9 mouse cellular contexts compared by ENCODE assay signal in genomic region chr13:59515074-59515473, GRCm38 (mm10).
DNase-seq lines count a peak whose midpoint lies in the region; ATAC-seq and TF ChIP-seq lines count a peak whose summit lies in the region.
"Had no signal": no experiment of that assay in that cellular context is flagged by ENCODE, and none has a peak within 500 bp of the region (broad histone marks: within the 10 kb centered on the region; RNA-seq: fewer than 3 reads in every experiment).

No protein-coding gene starts in this region.

- H3K4me2 ChIP-seq in kidney, embryonic 16.5 days (replicated peaks; ENCODE audit: low read depth, low read length) = no peak overlapping the region
- H3K4me2 ChIP-seq in liver, embryonic 11.5 days = no peak overlapping the region
- H3K4me2 ChIP-seq: limb, embryonic 13.5 days had no signal

- no peaks in the 10 kb centered on the region for H3K79me3 ChIP-seq in C2C12 (ENCODE audit: low read depth)

- peak; percentile 22 for DNase-seq in kidney, adult 18-20 months
- peak; percentile 16 for DNase-seq in WW6 (ENCODE audit: low read depth, low spot score)
- DNase-seq in embryo, embryonic 11.5 days (ENCODE audit: low read depth, low spot score) = peak; percentile 17
- no peak for DNase-seq in liver, embryonic 11.5 days (ENCODE audit: low spot score)
- DNase-seq in retina, postnatal 7 days (ENCODE audit: low read depth, low spot score) = peak; percentile 42
- no peak for DNase-seq in right cerebral cortex, postnatal 36 days (ENCODE audit: low spot score in 2 of 2)

- H3K9ac ChIP-seq in kidney, embryonic 16.5 days (replicated peaks; ENCODE audit: low read length) = no peak overlapping the region
- no peak overlapping the region for H3K9ac ChIP-seq in liver, embryonic 11.5 days (ENCODE audit: low read depth, low read length)
- H3K9ac ChIP-seq: limb, embryonic 13.5 days had no signal

- TF ChIP-seq CTCF in C2C12 (IDR thresholded peaks at IDR 0.05; ENCODE audit: control insufficient read depth, insufficient read depth, insufficient read length) = peak; percentile 1

- H3K27ac ChIP-seq in kidney, embryonic 16.5 days (ENCODE audit: low read length) = no peak overlapping the region
- no peak overlapping the region for H3K27ac ChIP-seq in liver, embryonic 11.5 days (ENCODE audit: low read depth, low read length)
- H3K27ac ChIP-seq: limb, embryonic 13.5 days had no signal

- no peak for ATAC-seq in kidney, embryonic 16.5 days (ENCODE audit: low FRiP score, low TSS enrichment)
- ATAC-seq in liver, embryonic 11.5 days (replicated peaks; ENCODE audit: low FRiP score) = peak; percentile 66

- no peaks in the 10 kb centered on the region for H3K79me2 ChIP-seq in C2C12 (ENCODE audit: control insufficient read depth, insufficient read depth)

- no peak overlapping the region for H3K4me3 ChIP-seq in kidney, embryonic 16.5 days (ENCODE audit: low read length)
- H3K4me3 ChIP-seq in C2C12 (ENCODE audit: insufficient read depth, poor library complexity, severe bottlenecking) = no peak overlapping the region
- H3K4me3 ChIP-seq in liver, embryonic 11.5 days (ENCODE audit: low read depth, low read length) = no peak overlapping the region
- H3K4me3 ChIP-seq: limb, embryonic 13.5 days had no signal

- no peaks in the 10 kb centered on the region for H3K9me3 ChIP-seq in kidney, embryonic 16.5 days (ENCODE audit: low read length)
- H3K9me3 ChIP-seq in liver, embryonic 11.5 days (ENCODE audit: control insufficient read depth, low read length) = no peaks in the 10 kb centered on the region
- H3K9me3 ChIP-seq: limb, embryonic 13.5 days had no signal

- no peak overlapping the region for H3ac ChIP-seq in C2C12 (ENCODE audit: control insufficient read depth, insufficient read length, low read depth)

- 27% methylated on average over 7 of the region's 7 CpGs for WGBS in kidney, embryonic 16.5 days
- WGBS in liver, embryonic 11.5 days = 25% methylated on average over 7 of the region's 7 CpGs

- no peaks in the 10 kb centered on the region for H3K4me1 ChIP-seq in kidney, embryonic 16.5 days (ENCODE audit: insufficient read depth, low read length)
- H3K4me1 ChIP-seq in liver, embryonic 11.5 days (replicated peaks; ENCODE audit: control insufficient read depth, insufficient read depth, low read length) = no peaks in the 10 kb centered on the region
- H3K4me1 ChIP-seq: limb, embryonic 13.5 days had no signal

- H3K27me3 ChIP-seq in kidney, embryonic 16.5 days (ENCODE audit: insufficient read depth, low read length) = no peaks in the 10 kb centered on the region
- no peaks in the 10 kb centered on the region for H3K27me3 ChIP-seq in C2C12 (ENCODE audit: control insufficient read depth, insufficient read depth, insufficient read length)
- H3K27me3 ChIP-seq in liver, embryonic 11.5 days (replicated peaks; ENCODE audit: control insufficient read depth, insufficient read depth, low read length) = no peaks in the 10 kb centered on the region
- H3K27me3 ChIP-seq: limb, embryonic 13.5 days had no signal

- peaks cover 2% of the 10 kb centered on the region; the same call in 1 of the 2 replicates for H3K36me3 ChIP-seq in kidney, embryonic 16.5 days (ENCODE audit: insufficient read depth, low read length)
- H3K36me3 ChIP-seq in C2C12 (ENCODE audit: control insufficient read depth, insufficient read depth) = peaks cover 21% of the 10 kb centered on the region
- H3K36me3 ChIP-seq in liver, embryonic 11.5 days (ENCODE audit: control insufficient read depth, insufficient read depth, low read length) = no peaks in the 10 kb centered on the region; the same call in 1 of the 2 replicates

TF ChIP-seq in C2C12, 6 proteins besides CTCF, POLR2A, EP300 and RAD21:
- TF ChIP-seq MAX (IDR thresholded peaks at IDR 0.05) (no peak), MYOD1 (IDR thresholded peaks at IDR 0.05; ENCODE audit: control insufficient read depth, insufficient read length, low read depth) (no peak), USF1 (IDR thresholded peaks at IDR 0.05; ENCODE audit: low read depth) (no peak), CEBPB (IDR thresholded peaks at IDR 0.05; ENCODE audit: low read depth) (no peak), MYOG (IDR thresholded peaks at IDR 0.05; ENCODE audit: control insufficient read depth, extremely low read depth, insufficient read length) (no peak), FOSL1 (IDR thresholded peaks at IDR 0.05; ENCODE audit: insufficient read depth, low read length, poor library complexity, severe bottlenecking) (no peak)
TF ChIP-seq in C2C12: peak in this region for 0.

Comparison
In these comparisons a context has a peak if more than half of its experiments do, and no peak if none do; other contexts are left out.
1. DNase-seq: peak in kidney, adult 18-20 months (single experiment), WW6 (single experiment), embryo, embryonic 11.5 days (single experiment) and retina, postnatal 7 days (single experiment); none in liver, embryonic 11.5 days (single experiment) and right cerebral cortex, postnatal 36 days (0 of 2).